30 mouse cellular contexts compared by ENCODE assay signal in the genomic region with DNA sequence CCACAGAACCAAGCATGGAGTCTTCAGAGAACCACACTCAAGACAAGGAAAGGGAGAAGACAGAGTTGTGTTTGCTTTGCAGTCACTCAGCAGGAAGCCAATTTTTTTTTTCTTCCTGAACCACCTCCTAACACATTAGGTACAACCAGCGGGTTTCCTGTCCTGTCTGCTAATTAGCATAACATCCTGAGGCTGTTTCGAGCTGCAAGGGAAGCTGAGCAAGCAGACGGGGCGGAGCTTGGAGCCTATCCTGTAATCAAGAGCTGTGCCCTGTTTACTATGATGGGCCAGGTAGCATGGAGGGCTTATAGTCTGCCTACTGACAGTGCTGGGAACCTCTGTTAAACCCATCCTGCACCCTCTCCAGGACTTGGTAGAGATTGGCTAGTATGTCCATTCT. TPM values are rescaled to one million over a fixed set of nuclear protein-coding genes. Genes with fewer than 3 reads are reported as not detected.
DNase-seq lines count a peak whose midpoint lies in the region; ATAC-seq and TF ChIP-seq lines count a peak whose summit lies in the region.
"Had no signal": no experiment of that assay in that cellular context is flagged by ENCODE, and none has a peak within 500 bp of the region (broad histone marks: within the 10 kb centered on the region; RNA-seq: fewer than 3 reads in every experiment).

No protein-coding gene starts in this region.

- peaks cover 24% of the 10 kb centered on the region for H3K4me1 ChIP-seq in kidney, adult 2 months (ENCODE audit: control insufficient read depth, insufficient read depth, low read length)
- H3K4me1 ChIP-seq in kidney, embryonic 16.5 days (ENCODE audit: insufficient read depth, low read length) = peaks cover 43% of the 10 kb centered on the region
- H3K4me1 ChIP-seq: forebrain, embryonic 13.5 days; liver, embryonic 15.5 days had no signal

- no peak overlapping the region for H3K4me3 ChIP-seq in kidney, adult 2 months (ENCODE audit: insufficient read depth, low read depth, low read length)
- no peak overlapping the region for H3K4me3 ChIP-seq in kidney, embryonic 16.5 days (ENCODE audit: low read length)
- H3K4me3 ChIP-seq: embryonic facial prominence, embryonic 10.5 days; embryonic facial prominence, embryonic 15.5 days; forebrain, embryonic 13.5 days; heart, embryonic 10.5 days; hindbrain, embryonic 13.5 days; layer of hippocampus, adult 2 months; liver, embryonic 15.5 days; neural tube, embryonic 13.5 days had no signal

- DNase-seq in kidney, adult 2 months = peak; percentile 54
- DNase-seq in 416B (ENCODE audit: low read depth) (peak; percentile 43), ZHBTc4 (ENCODE audit: low read depth, low spot score) (peak; percentile 61)
- peak; percentile 39 for DNase-seq in naive thymus-derived CD4-positive, alpha-beta T cell, adult 2 months (ENCODE audit: low read depth)
- no peak for DNase-seq in ovary, postnatal 36 days (ENCODE audit: low spot score)
- DNase-seq: adrenal gland, postnatal 10 days; cerebellum, adult 8-10 months; cerebellum, postnatal 25 days; gastrocnemius, postnatal 25 days; heart, adult 11 months; heart, postnatal 36 days; kidney, adult 18-20 months; lung, embryonic 14.5 days; lung, postnatal 14 days; thymus, adult 2 months had no signal

- WGBS in kidney, adult 2 months = 45% methylated on average over 4 of the region's 4 CpGs
- WGBS in kidney, embryonic 16.5 days = 77% methylated on average over 4 of the region's 4 CpGs

- no peak overlapping the region for H3K9ac ChIP-seq in kidney, embryonic 16.5 days (replicated peaks; ENCODE audit: low read length)
- H3K9ac ChIP-seq: embryonic facial prominence, embryonic 15.5 days; forebrain, embryonic 13.5 days; hindbrain, embryonic 13.5 days; liver, embryonic 15.5 days; lung, embryonic 14.5 days; neural tube, embryonic 13.5 days had no signal

- no peak for TF ChIP-seq CTCF in kidney, adult 2 months (conservative IDR thresholded peaks at IDR 0.05; ENCODE audit: insufficient read depth, insufficient read length, low read depth, low read length)

- no peaks in the 10 kb centered on the region for H3K36me3 ChIP-seq in kidney, adult 2 months (ENCODE audit: control insufficient read depth, insufficient read depth, low read length)
- no peaks in the 10 kb centered on the region; the same call in 1 of the 2 replicates for H3K36me3 ChIP-seq in kidney, embryonic 16.5 days (ENCODE audit: insufficient read depth, low read length)
- H3K36me3 ChIP-seq: embryonic facial prominence, embryonic 15.5 days; hindbrain, embryonic 13.5 days; liver, embryonic 15.5 days; neural tube, embryonic 13.5 days had no signal

- H3K27ac ChIP-seq in kidney, adult 2 months (ENCODE audit: insufficient read depth, low read depth, low read length) = no peak overlapping the region
- no peak overlapping the region for H3K27ac ChIP-seq in kidney, embryonic 16.5 days (ENCODE audit: low read length)
- H3K27ac ChIP-seq: embryonic facial prominence, embryonic 15.5 days; forebrain, embryonic 13.5 days; hindbrain, embryonic 13.5 days; layer of hippocampus, adult 2 months; liver, embryonic 15.5 days; neural tube, embryonic 13.5 days had no signal

- ATAC-seq in kidney, embryonic 16.5 days (ENCODE audit: low FRiP score, low TSS enrichment) = no peak
- ATAC-seq in megakaryocyte progenitor cell, adult 5-6 weeks (replicated peaks; ENCODE audit: poor library complexity) = no peak
- ATAC-seq: forebrain, embryonic 13.5 days; midbrain, embryonic 16.5 days had no signal

- TF ChIP-seq POLR2A in kidney, adult 2 months (IDR thresholded peaks at IDR 0.05; ENCODE audit: low read depth, low read length) = no peak

- no peak overlapping the region for H3K4me2 ChIP-seq in kidney, embryonic 16.5 days (replicated peaks; ENCODE audit: low read depth, low read length)
- H3K4me2 ChIP-seq: embryonic facial prominence, embryonic 15.5 days; forebrain, embryonic 13.5 days; hindbrain, embryonic 13.5 days; liver, embryonic 15.5 days; lung, embryonic 14.5 days; midbrain, embryonic 11.5 days; neural tube, embryonic 13.5 days had no signal

- H3K27me3 ChIP-seq in kidney, adult 2 months (replicated peaks; ENCODE audit: control insufficient read depth, insufficient read depth, low read length) = no peaks in the 10 kb centered on the region
- no peaks in the 10 kb centered on the region for H3K27me3 ChIP-seq in kidney, embryonic 16.5 days (ENCODE audit: insufficient read depth, low read length)
- H3K27me3 ChIP-seq: embryonic facial prominence, embryonic 15.5 days; forebrain, embryonic 13.5 days had no signal

- H3K9me3 ChIP-seq in kidney, embryonic 16.5 days (ENCODE audit: low read length) = no peaks in the 10 kb centered on the region
- H3K9me3 ChIP-seq: embryonic facial prominence, embryonic 10.5 days; embryonic facial prominence, embryonic 15.5 days; forebrain, embryonic 13.5 days; heart, embryonic 10.5 days; hindbrain, embryonic 13.5 days; liver, embryonic 15.5 days; neural tube, embryonic 13.5 days had no signal

RNA-seq across cellular contexts. Expression of gene Bmp7, which starts 13.8 kb away (rescaled TPM):
- 47.6 and 51.2 TPM in 2 replicates for polyA plus RNA-seq in kidney, adult 2 months (2012; rRNA removed)
- polyA plus RNA-seq in kidney, embryonic 16.5 days (2015; fragmentation: Nextera tagmentation; extraction: Ambion mirVana) = 39.8 and 49.7 TPM in 2 replicates
- total RNA-seq in megakaryocyte progenitor cell, adult 5-6 weeks (2015) = 0.10 TPM in 1 of 2 replicates, not detected in the other
- total RNA-seq in megakaryocyte progenitor cell, adult 5-6 weeks (2017) = not detected in 2 replicates

RNA-seq across cellular contexts. Expression of gene Spo11, which starts 51.2 kb away (rescaled TPM):
- 0.14 and 0.17 TPM in 2 replicates for polyA plus RNA-seq in kidney, adult 2 months (2012; rRNA removed)
- polyA plus RNA-seq in kidney, embryonic 16.5 days (2015; fragmentation: Nextera tagmentation; extraction: Ambion mirVana) = 0.05 and 0.23 TPM in 2 replicates
- not detected in 2 replicates for total RNA-seq in megakaryocyte progenitor cell, adult 5-6 weeks (2015)
- not detected in 2 replicates for total RNA-seq in megakaryocyte progenitor cell, adult 5-6 weeks (2017)
- total RNA-seq: adrenal gland, postnatal 10 days; gastrocnemius, adult 18-20 months; gastrocnemius, postnatal 25 days; heart, postnatal 36 days; layer of hippocampus, postnatal 25 days had no signal
- polyA plus RNA-seq: liver, adult 2 months; liver, embryonic 15.5 days had no signal
